Mouse (Mus musculus) midbrain, embryonic 15.5 days (tissue): ENCODE results near the gene Sept1. TPM values are rescaled to one million over a fixed set of nuclear protein-coding genes. Genes with fewer than 3 reads are reported as not detected.
A peak's percentile ranks its signal among the peaks of the same experiment; 100 is the strongest.

Experiments
- ATAC-seq: fragments of 200-750 bp; cut with Nextera tagmentation; replicated peaks from 2 replicates; pipeline ENCODE4 v1.8.0; 2017; ENCODE audit warnings: moderate TSS enrichment
- H3K27ac ChIP-seq: fragments of 300-500 bp; sonication (generic); 2 replicates; pipeline ENCODE4 v1.5.1; 2015; ENCODE audit warnings: mild to moderate bottlenecking, inconsistent platforms
- H3K27me3 ChIP-seq: fragments of 300-500 bp; sonication (generic); replicated peaks from 2 replicates; pipeline ENCODE4 v1.6.1; 2015; ENCODE audit warnings: inconsistent platforms
- H3K36me3 ChIP-seq: fragments of 300-500 bp; sonication (generic); replicated peaks from 2 replicates; pipeline ENCODE4 v1.6.1; 2015; ENCODE audit warnings: inconsistent platforms
- H3K4me1 ChIP-seq: fragments of 300-500 bp; sonication (generic); 2 replicates; pipeline ENCODE4 v1.6.1; 2015; ENCODE audit warnings: inconsistent platforms
- H3K4me2 ChIP-seq: fragments of 300-500 bp; sonication (generic); 2 replicates; pipeline ENCODE4 v1.6.1; 2015; ENCODE audit warnings: inconsistent platforms, mild to moderate bottlenecking, moderate library complexity
- H3K4me3 ChIP-seq: fragments of 300-500 bp; sonication (generic); 2 replicates; pipeline ENCODE4 v1.5.1; 2015; ENCODE audit warnings: mild to moderate bottlenecking, inconsistent platforms
- H3K9ac ChIP-seq: fragments of 300-500 bp; sonication (generic); 2 replicates; pipeline ENCODE4 v1.6.1; 2015; ENCODE audit warnings: mild to moderate bottlenecking, inconsistent platforms
- H3K9me3 ChIP-seq: fragments of 300-500 bp; sonication (generic); 2 replicates; pipeline ENCODE4 v1.6.1; 2016; ENCODE audit warnings: inconsistent platforms
- WGBS: fragments of 180-500 bp; shearing (Covaris S2); methylation state at CpG from one replicate; pipeline ENCODE4 v1.1.7; 2015; ENCODE audit warnings: mixed read lengths; 5-methylcytosine and 5-hydroxymethylcytosine counted together
- polyA plus RNA-seq: library from polyadenylated mRNA; unstranded; fragments of >200 nt; fragmentation: Nextera tagmentation; extraction: Ambion mirVana; gene quantifications from 2 replicates; pipeline ENCODE4 v1.2.1, GENCODE M21; 2015

The Sept1 gene
- polyA plus RNA-seq, 1 experiment from 2014 or later = 17.0 TPM

GRCm38 (mm10) chr7:127225147-127225995 lies 7.6 kb downstream of the Sept1 start:
- H3K9ac ChIP-seq = no peak overlapping the region
- H3K27ac ChIP-seq = no peak overlapping the region
- 87% methylated on average over 11 of the region's 11 CpGs for WGBS
- no peaks in the 10 kb centered on the region for H3K27me3 ChIP-seq
- no peaks in the 10 kb centered on the region for H3K9me3 ChIP-seq
- H3K4me3 ChIP-seq = no peak overlapping the region
- no peaks in the 10 kb centered on the region for H3K36me3 ChIP-seq
- H3K4me1 ChIP-seq = peaks cover 8% of the 10 kb centered on the region
- H3K4me2 ChIP-seq = no peak overlapping the region
- ATAC-seq = no peak

GRCm38 (mm10) chr7:127224616-127225015 lies 8.3 kb downstream of the Sept1 start:
- Histone ChIP-seq H3K27me3 (no peaks in the 10 kb centered on the region), H3K4me1 (peaks cover under 1% of the 10 kb centered on the region; the same call in 1 of the 2 replicates), H3K36me3 (no peaks in the 10 kb centered on the region), H3K9ac (no peak overlapping the region), H3K27ac (no peak overlapping the region), H3K4me3 (no peak overlapping the region), H3K4me2 (no peak overlapping the region), H3K9me3 (no peaks in the 10 kb centered on the region)
- ATAC-seq = no peak
- WGBS = 90% methylated on average over 6 of the region's 6 CpGs

- no peak for ATAC-seq
- no peak overlapping the region for H3K4me3 ChIP-seq
- no peaks in the 10 kb centered on the region for H3K9me3 ChIP-seq
- H3K9ac ChIP-seq = no peak overlapping the region
- H3K27ac ChIP-seq = no peak overlapping the region
- no peak overlapping the region for H3K4me2 ChIP-seq
- no peaks in the 10 kb centered on the region for H3K4me1 ChIP-seq
- WGBS = 88% methylated on average over 6 of the region's 6 CpGs
- no peaks in the 10 kb centered on the region for H3K27me3 ChIP-seq
- no peaks in the 10 kb centered on the region for H3K36me3 ChIP-seq
Measured at GRCm38 (mm10) chr7:127223515-127224478, 9.1 kb downstream of the Sept1 start.

- no peaks in the 10 kb centered on the region for H3K27me3 ChIP-seq
- no peak overlapping the region for H3K4me3 ChIP-seq
- H3K27ac ChIP-seq = no peak overlapping the region
- no peak overlapping the region for H3K4me2 ChIP-seq
- H3K9ac ChIP-seq = no peak overlapping the region
- 96% methylated on average over 3 of the region's 3 CpGs for WGBS
- no peaks in the 10 kb centered on the region for H3K4me1 ChIP-seq
- H3K36me3 ChIP-seq = no peaks in the 10 kb centered on the region
- H3K9me3 ChIP-seq = no peaks in the 10 kb centered on the region
- no peak for ATAC-seq
Measured at GRCm38 (mm10) chr7:127223106-127223505, 9.8 kb downstream of the Sept1 start.

- Histone ChIP-seq H3K27ac (no peak overlapping the region), H3K4me3 (no peak overlapping the region), H3K4me2 (no peak overlapping the region), H3K4me1 (no peaks in the 10 kb centered on the region), H3K9me3 (no peaks in the 10 kb centered on the region), H3K36me3 (no peaks in the 10 kb centered on the region), H3K9ac (no peak overlapping the region), H3K27me3 (no peaks in the 10 kb centered on the region)
- ATAC-seq = no peak
- 84% methylated on average over 6 of the region's 6 CpGs for WGBS
Measured at GRCm38 (mm10) chr7:127220440-127220839, 12.5 kb downstream of the Sept1 start.

- Histone ChIP-seq H3K36me3 (no peaks in the 10 kb centered on the region), H3K9ac (no peak overlapping the region), H3K4me2 (no peak overlapping the region), H3K27me3 (0 out of 2 replicates have a peak, but pooled peaks cover 4% of the 10 kb centered on the region), H3K4me3 (no peak overlapping the region), H3K27ac (no peak overlapping the region), H3K9me3 (no peaks in the 10 kb centered on the region), H3K4me1 (peaks cover 7% of the 10 kb centered on the region; the same call in 1 of the 2 replicates)
- ATAC-seq = no peak
- 95% methylated on average over 4 of the region's 4 CpGs for WGBS
Measured at GRCm38 (mm10) chr7:127218670-127219069, 14.3 kb downstream of the Sept1 start.

GRCm38 (mm10) chr7:127217901-127218642 lies 14.9 kb downstream of the Sept1 start:
- no peak overlapping the region for H3K4me2 ChIP-seq
- H3K27ac ChIP-seq = no peak overlapping the region
- no peak overlapping the region for H3K4me3 ChIP-seq
- no peaks in the 10 kb centered on the region for H3K36me3 ChIP-seq
- H3K9ac ChIP-seq = no peak overlapping the region
- H3K27me3 ChIP-seq = 0 out of 2 replicates have a peak, but pooled peaks cover 4% of the 10 kb centered on the region
- H3K4me1 ChIP-seq = peaks cover 7% of the 10 kb centered on the region; the same call in 1 of the 2 replicates
- WGBS = 82% methylated on average over 10 of the region's 10 CpGs
- no peaks in the 10 kb centered on the region for H3K9me3 ChIP-seq
- ATAC-seq = no peak

- H3K4me1 ChIP-seq = peaks cover 7% of the 10 kb centered on the region; the same call in 1 of the 2 replicates
- H3K27ac ChIP-seq = no peak overlapping the region
- H3K4me3 ChIP-seq = no peak overlapping the region
- no peak overlapping the region for H3K4me2 ChIP-seq
- H3K9me3 ChIP-seq = no peaks in the 10 kb centered on the region
- H3K36me3 ChIP-seq = no peaks in the 10 kb centered on the region
- no peak for ATAC-seq
- 0 out of 2 replicates have a peak, but pooled peaks cover 4% of the 10 kb centered on the region for H3K27me3 ChIP-seq
- H3K9ac ChIP-seq = no peak overlapping the region
- 88% methylated on average over 6 of the region's 6 CpGs for WGBS
Measured at GRCm38 (mm10) chr7:127217475-127217874, 15.5 kb downstream of the Sept1 start.

- no peaks in the 10 kb centered on the region for H3K36me3 ChIP-seq
- ATAC-seq = no peak
- no peak overlapping the region for H3K27ac ChIP-seq
- H3K4me2 ChIP-seq = no peak overlapping the region
- no peak overlapping the region for H3K9ac ChIP-seq
- WGBS = 78% methylated on average over 5 of the region's 5 CpGs
- 0 out of 2 replicates have a peak, but pooled peaks cover 4% of the 10 kb centered on the region for H3K27me3 ChIP-seq
- peaks cover 7% of the 10 kb centered on the region; the same call in 1 of the 2 replicates for H3K4me1 ChIP-seq
- H3K9me3 ChIP-seq = no peaks in the 10 kb centered on the region
- no peak overlapping the region for H3K4me3 ChIP-seq
Measured at GRCm38 (mm10) chr7:127216307-127216706, 16.6 kb downstream of the Sept1 start.

GRCm38 (mm10) chr7:127214981-127215871 lies 17.7 kb downstream of the Sept1 start:
- H3K9me3 ChIP-seq = no peaks in the 10 kb centered on the region
- H3K36me3 ChIP-seq = no peaks in the 10 kb centered on the region
- no peak for ATAC-seq
- 30% methylated on average over 33 of the region's 33 CpGs for WGBS
- 0 out of 2 replicates have a peak overlapping the region, but pooled peaks have one; percentile 10 for H3K9ac ChIP-seq
- peak overlapping the region; percentile 21; the same call in 1 of the 2 replicates for H3K4me3 ChIP-seq
- H3K27ac ChIP-seq = no peak overlapping the region
- H3K27me3 ChIP-seq = 0 out of 2 replicates have a peak, but pooled peaks cover 4% of the 10 kb centered on the region
- peaks cover 7% of the 10 kb centered on the region; the same call in 1 of the 2 replicates for H3K4me1 ChIP-seq
- H3K4me2 ChIP-seq = peak overlapping the region; percentile 47

GRCm38 (mm10) chr7:127214521-127214920 lies 18.4 kb downstream of the Sept1 start:
- Histone ChIP-seq H3K36me3 (no peaks in the 10 kb centered on the region), H3K9ac (no peak overlapping the region), H3K4me3 (no peak overlapping the region), H3K4me1 (peaks cover 12% of the 10 kb centered on the region), H3K9me3 (no peaks in the 10 kb centered on the region), H3K27ac (no peak overlapping the region), H3K27me3 (0 out of 2 replicates have a peak, but pooled peaks cover 4% of the 10 kb centered on the region), H3K4me2 (0 out of 2 replicates have a peak overlapping the region, but pooled peaks have one; percentile 47)
- 35% methylated on average over 21 of the region's 21 CpGs for WGBS
- no peak for ATAC-seq
